Mouse (Mus musculus): ENCODE results near the gene Gltpd2. TPM values are rescaled to one million over a fixed set of nuclear protein-coding genes. Genes with fewer than 3 reads are reported as not detected.

The Gltpd2 gene
- polyA plus RNA-seq, 1 experiment from 2014 or later: 20.5 TPM

- DNase-seq (ENCODE audit: low spot score) (peak; percentile 87), ATAC-seq (replicated peaks; ENCODE audit: low FRiP score) (peak; percentile 84)
- Histone ChIP-seq H3K27ac (ENCODE audit: low read depth, low read length) (peak within 1 kb of the TSS; percentile 80), H3K4me3 (ENCODE audit: low read depth, low read length) (peak within 1 kb of the TSS; percentile 84), H3K4me1 (replicated peaks; ENCODE audit: control insufficient read depth, insufficient read depth, low read length) (peaks cover 23% of the 10 kb centered on the region), H3K4me2 (peak within 1 kb of the TSS; percentile 84), H3K9ac (ENCODE audit: low read depth, low read length) (peak within 1 kb of the TSS; percentile 84), H3K27me3 (replicated peaks; ENCODE audit: control insufficient read depth, insufficient read depth, low read length) (no peaks in the 10 kb centered on the region), H3K36me3 (ENCODE audit: control insufficient read depth, insufficient read depth, low read length) (no peaks in the 10 kb centered on the region), H3K9me3 (ENCODE audit: control insufficient read depth, low read length) (no peaks in the 10 kb centered on the region)
- 1% methylated on average over 54 of the region's 57 CpGs for WGBS
Measured at GRCm38 (mm10) chr11:70562287-70562994, 43.4 kb downstream of the Gltpd2 start, which contains the start of gene Mink1. Gene Mink1, plus strand, starts transcription at chr11:70562881.

DNA sequence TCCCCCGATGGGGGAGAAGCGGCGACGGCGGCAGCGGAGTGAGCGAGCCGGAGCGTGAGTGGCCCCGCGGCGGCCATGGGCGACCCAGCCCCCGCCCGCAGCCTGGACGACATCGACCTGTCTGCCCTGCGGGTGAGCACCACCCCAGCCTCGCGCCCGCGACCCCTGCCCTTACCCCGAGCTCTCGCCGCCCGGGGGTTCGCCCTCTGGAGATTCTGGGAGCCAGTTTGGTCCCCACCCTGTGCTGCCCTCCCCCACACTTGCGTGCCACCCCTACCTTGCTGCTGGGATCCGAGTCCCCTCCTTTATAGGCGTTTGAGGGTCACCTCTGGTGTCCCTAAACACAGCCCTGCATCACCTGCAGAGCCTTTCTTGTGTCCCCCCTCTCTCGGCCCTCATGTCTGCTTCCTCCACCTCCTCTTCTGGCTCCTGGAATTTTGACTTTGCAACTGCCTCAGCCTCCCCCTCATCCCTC is 44.0 kb downstream of the Gltpd2 start:
- H3K9ac ChIP-seq (ENCODE audit: low read depth, low read length): peak overlapping the region; percentile 84

GRCm38 (mm10) chr11:70563470-70564275 is 44.7 kb downstream of the Gltpd2 start:
- Histone ChIP-seq H3K27me3 (replicated peaks; ENCODE audit: control insufficient read depth, insufficient read depth, low read length) (no peaks in the 10 kb centered on the region), H3K9ac (ENCODE audit: low read depth, low read length) (peak overlapping the region; percentile 84), H3K4me1 (replicated peaks; ENCODE audit: control insufficient read depth, insufficient read depth, low read length) (peaks cover 23% of the 10 kb centered on the region), H3K4me3 (ENCODE audit: low read depth, low read length) (peak overlapping the region; percentile 84), H3K27ac (ENCODE audit: low read depth, low read length) (peak overlapping the region; percentile 80), H3K36me3 (ENCODE audit: control insufficient read depth, insufficient read depth, low read length) (no peaks in the 10 kb centered on the region), H3K4me2 (peak overlapping the region; percentile 84), H3K9me3 (ENCODE audit: control insufficient read depth, low read length) (no peaks in the 10 kb centered on the region)
- peak; percentile 54 for DNase-seq (ENCODE audit: low spot score)
- ATAC-seq (replicated peaks; ENCODE audit: low FRiP score): no peak
- 6% methylated on average over 25 of the region's 25 CpGs for WGBS

More for the DNA sequence above, 44.0 kb downstream of the Gltpd2 start:
- Histone ChIP-seq H3K4me3 (ENCODE audit: low read depth, low read length) (peak overlapping the region; percentile 84), H3K27ac (ENCODE audit: low read depth, low read length) (peak overlapping the region; percentile 80), H3K4me1 (replicated peaks; ENCODE audit: control insufficient read depth, insufficient read depth, low read length) (peaks cover 23% of the 10 kb centered on the region), H3K36me3 (ENCODE audit: control insufficient read depth, insufficient read depth, low read length) (no peaks in the 10 kb centered on the region), H3K9me3 (ENCODE audit: control insufficient read depth, low read length) (no peaks in the 10 kb centered on the region), H3K27me3 (replicated peaks; ENCODE audit: control insufficient read depth, insufficient read depth, low read length) (no peaks in the 10 kb centered on the region), H3K4me2 (peak overlapping the region; percentile 84)
- ATAC-seq (replicated peaks; ENCODE audit: low FRiP score) (peak; percentile 13), DNase-seq (ENCODE audit: low spot score) (no peak)
- 0% methylated on average over 23 of the region's 31 CpGs for WGBS

DNA sequence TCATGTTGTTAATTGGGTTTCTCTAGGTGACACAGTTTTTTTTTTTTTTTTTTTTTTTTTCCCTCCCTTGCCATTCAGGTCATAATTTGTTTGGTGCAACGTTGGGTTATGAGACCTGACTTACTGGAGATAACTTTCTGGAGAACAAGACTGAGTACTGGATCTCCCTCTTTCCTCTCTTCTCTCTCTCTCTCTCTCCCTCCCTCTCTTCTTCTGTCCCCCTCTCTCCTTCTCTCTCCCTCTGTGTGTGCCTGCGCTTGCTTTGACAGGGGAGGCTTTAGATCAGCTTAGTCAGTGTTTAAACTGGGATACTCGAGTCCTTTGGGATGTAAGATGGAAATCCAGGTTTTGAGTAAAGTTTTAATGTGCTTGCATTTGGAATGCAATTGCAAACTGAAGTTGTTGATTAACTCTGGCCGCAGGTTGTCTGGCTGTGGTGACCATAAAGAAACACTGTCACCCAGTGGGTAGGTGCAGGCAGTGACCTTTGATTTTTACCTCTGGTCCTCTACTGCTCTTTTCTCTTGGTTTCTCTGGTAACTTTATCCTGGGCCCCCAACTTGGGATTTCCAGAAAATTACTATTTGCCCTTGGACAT is 45.4 kb downstream of the Gltpd2 start:
- H3K4me1 ChIP-seq (replicated peaks; ENCODE audit: control insufficient read depth, insufficient read depth, low read length): peaks cover 24% of the 10 kb centered on the region

DNA sequence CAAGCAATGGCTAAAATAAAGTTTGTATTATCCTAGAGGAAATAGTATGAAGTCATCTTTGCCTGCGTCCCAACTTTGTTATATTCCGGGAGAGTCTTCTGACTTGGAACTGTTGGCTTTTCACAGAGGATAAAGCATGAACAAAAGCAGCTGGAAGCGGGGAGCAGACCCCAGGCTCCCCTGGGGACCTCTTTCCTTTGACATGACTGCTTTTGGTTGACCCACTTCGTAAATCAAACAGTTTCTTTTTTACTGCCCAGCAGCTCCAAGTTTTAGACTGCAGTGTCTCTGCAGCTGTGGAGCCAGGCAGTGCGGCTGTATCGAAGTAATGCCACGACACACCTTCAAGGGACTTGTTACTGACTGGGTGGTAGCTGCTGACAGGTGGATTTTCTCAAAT is 47.6 kb downstream of the Gltpd2 start:
- ATAC-seq (replicated peaks; ENCODE audit: low FRiP score) (no peak), DNase-seq (ENCODE audit: low spot score) (no peak)
- H3K27ac ChIP-seq (ENCODE audit: low read depth, low read length): no peak overlapping the region
- no peaks in the 10 kb centered on the region for H3K27me3 ChIP-seq (replicated peaks; ENCODE audit: control insufficient read depth, insufficient read depth, low read length)
- WGBS: 86% methylated on average over 7 of the region's 7 CpGs
- peaks cover 42% of the 10 kb centered on the region for H3K4me1 ChIP-seq (replicated peaks; ENCODE audit: control insufficient read depth, insufficient read depth, low read length)
- H3K4me3 ChIP-seq (ENCODE audit: low read depth, low read length): no peak overlapping the region
- H3K9me3 ChIP-seq (ENCODE audit: control insufficient read depth, low read length): no peaks in the 10 kb centered on the region
- no peak overlapping the region for H3K4me2 ChIP-seq
- no peaks in the 10 kb centered on the region for H3K36me3 ChIP-seq (ENCODE audit: control insufficient read depth, insufficient read depth, low read length)
- H3K9ac ChIP-seq (ENCODE audit: low read depth, low read length): no peak overlapping the region

More for the DNA sequence above, 45.4 kb downstream of the Gltpd2 start:
- Histone ChIP-seq H3K9me3 (ENCODE audit: control insufficient read depth, low read length) (no peaks in the 10 kb centered on the region), H3K27ac (ENCODE audit: low read depth, low read length) (0 out of 2 replicates have a peak overlapping the region, but pooled peaks have one; percentile 80), H3K27me3 (replicated peaks; ENCODE audit: control insufficient read depth, insufficient read depth, low read length) (no peaks in the 10 kb centered on the region), H3K9ac (ENCODE audit: low read depth, low read length) (peak overlapping the region; percentile 84; the same call in 1 of the 2 replicates), H3K36me3 (ENCODE audit: control insufficient read depth, insufficient read depth, low read length) (no peaks in the 10 kb centered on the region), H3K4me2 (peak overlapping the region; percentile 84), H3K4me3 (ENCODE audit: low read depth, low read length) (peak overlapping the region; percentile 84)
- 40% methylated on average over 4 of the region's 4 CpGs for WGBS
- ATAC-seq (replicated peaks; ENCODE audit: low FRiP score) (no peak), DNase-seq (ENCODE audit: low spot score) (no peak)

Other genes with a start within 250 kb of the Gltpd2 start
- gene Alox12e, start 196.6 kb upstream of the Gltpd2 start, polyA plus RNA-seq (2014; fragmentation: Nextera tagmentation; extraction: Ambion mirVana): 0.29 TPM in 1 of 2 replicates, not detected in the other
- 1.0 and 2.1 TPM in 2 replicates for gene Alox15, start 167.2 kb upstream of the Gltpd2 start, polyA plus RNA-seq (2014; fragmentation: Nextera tagmentation; extraction: Ambion mirVana)
- gene Pelp1, start 109.2 kb upstream of the Gltpd2 start, polyA plus RNA-seq (2014; fragmentation: Nextera tagmentation; extraction: Ambion mirVana): 48.5 and 51.2 TPM in 2 replicates
- 31.5 and 35.9 TPM in 2 replicates for gene Arrb2, start 86.6 kb upstream of the Gltpd2 start, polyA plus RNA-seq (2014; fragmentation: Nextera tagmentation; extraction: Ambion mirVana)
- gene Med11, start 67.3 kb upstream of the Gltpd2 start, polyA plus RNA-seq (2014; fragmentation: Nextera tagmentation; extraction: Ambion mirVana): 33.8 and 36.2 TPM in 2 replicates
- 0.19 and 0.58 TPM in 2 replicates for gene Zmynd15, start 59.8 kb upstream of the Gltpd2 start, polyA plus RNA-seq (2014; fragmentation: Nextera tagmentation; extraction: Ambion mirVana)
- gene Cxcl16, start 59.2 kb upstream of the Gltpd2 start, polyA plus RNA-seq (2014; fragmentation: Nextera tagmentation; extraction: Ambion mirVana): 0.91 and 1.6 TPM in 2 replicates
- gene Tm4sf5, start 14.0 kb upstream of the Gltpd2 start, polyA plus RNA-seq (2014; fragmentation: Nextera tagmentation; extraction: Ambion mirVana): 5.5 TPM in 2 replicates
- 0.39 and 0.80 TPM in 2 replicates for gene Vmo1, start 4.6 kb upstream of the Gltpd2 start, polyA plus RNA-seq (2014; fragmentation: Nextera tagmentation; extraction: Ambion mirVana)
- gene Psmb6, start 6.2 kb downstream of the Gltpd2 start, polyA plus RNA-seq (2014; fragmentation: Nextera tagmentation; extraction: Ambion mirVana): 619 and 649 TPM in 2 replicates
- not detected in 2 replicates for gene Gm40193, start 13.7 kb downstream of the Gltpd2 start, polyA plus RNA-seq (2014; fragmentation: Nextera tagmentation; extraction: Ambion mirVana)
- gene Pld2, start 20.9 kb downstream of the Gltpd2 start, polyA plus RNA-seq (2014; fragmentation: Nextera tagmentation; extraction: Ambion mirVana): 2.7 and 3.4 TPM in 2 replicates
- gene Mink1, start 43.7 kb downstream of the Gltpd2 start, polyA plus RNA-seq (2014; fragmentation: Nextera tagmentation; extraction: Ambion mirVana): 15.6 and 16.0 TPM in 2 replicates
- not detected in 2 replicates for gene 4930544D05Rik, start 96.7 kb downstream of the Gltpd2 start, polyA plus RNA-seq (2014; fragmentation: Nextera tagmentation; extraction: Ambion mirVana)
- gene Chrne, start 100.0 kb downstream of the Gltpd2 start, polyA plus RNA-seq (2014; fragmentation: Nextera tagmentation; extraction: Ambion mirVana): not detected in 2 replicates
- 15.3 and 16.4 TPM in 2 replicates for gene Gp1ba, start 119.9 kb downstream of the Gltpd2 start, polyA plus RNA-seq (2014; fragmentation: Nextera tagmentation; extraction: Ambion mirVana)
- gene Rnf167, start 128.0 kb downstream of the Gltpd2 start, polyA plus RNA-seq (2014; fragmentation: Nextera tagmentation; extraction: Ambion mirVana): 113 and 114 TPM in 2 replicates
- gene Slc25a11, start 128.3 kb downstream of the Gltpd2 start, polyA plus RNA-seq (2014; fragmentation: Nextera tagmentation; extraction: Ambion mirVana): 115 and 126 TPM in 2 replicates
- 2,285 and 2,367 TPM in 2 replicates for gene Pfn1, start 135.4 kb downstream of the Gltpd2 start, polyA plus RNA-seq (2014; fragmentation: Nextera tagmentation; extraction: Ambion mirVana)
- 19.8 and 20.1 TPM in 2 replicates for gene Eno3, start 138.0 kb downstream of the Gltpd2 start, polyA plus RNA-seq (2014; fragmentation: Nextera tagmentation; extraction: Ambion mirVana)
- 132 and 146 TPM in 2 replicates for gene Spag7, start 150.2 kb downstream of the Gltpd2 start, polyA plus RNA-seq (2014; fragmentation: Nextera tagmentation; extraction: Ambion mirVana)
- 10.4 and 13.1 TPM in 2 replicates for gene Camta2, start 168.9 kb downstream of the Gltpd2 start, polyA plus RNA-seq (2014; fragmentation: Nextera tagmentation; extraction: Ambion mirVana)
- gene Inca1, start 181.0 kb downstream of the Gltpd2 start, polyA plus RNA-seq (2014; fragmentation: Nextera tagmentation; extraction: Ambion mirVana): 0.96 and 1.1 TPM in 2 replicates
- 3.1 and 3.8 TPM in 2 replicates for gene Kif1c, start 181.4 kb downstream of the Gltpd2 start, polyA plus RNA-seq (2014; fragmentation: Nextera tagmentation; extraction: Ambion mirVana)
- gene Zfp3, start 245.0 kb downstream of the Gltpd2 start, polyA plus RNA-seq (2014; fragmentation: Nextera tagmentation; extraction: Ambion mirVana): 3.3 and 4.0 TPM in 2 replicates